Mouse (Mus musculus): Measurements from ENCODE around the gene Nav2.
A peak's percentile ranks its signal among the peaks of the same experiment; 100 is the strongest.

Nav2 gene

DNA sequence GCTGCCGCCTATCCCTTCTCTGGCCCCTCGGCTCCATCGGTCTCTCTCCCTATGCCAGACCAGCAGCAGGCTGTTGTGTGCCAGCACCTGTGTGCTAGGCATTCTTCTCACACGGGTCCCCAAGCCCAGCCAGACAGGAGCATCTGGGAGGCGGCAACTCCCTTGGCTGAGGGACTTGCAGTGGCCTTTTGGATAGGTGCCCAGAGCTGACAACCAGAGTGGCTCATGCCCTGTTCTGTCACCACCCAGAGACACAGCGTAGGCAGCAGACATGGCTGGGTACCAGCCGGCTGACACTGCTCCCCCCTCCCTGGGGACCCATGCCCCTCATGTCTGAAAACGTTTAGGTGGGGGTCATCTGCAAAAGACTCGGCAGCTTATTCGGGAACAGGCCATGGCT lies 146.8 kb downstream of the Nav2 start:
- no peak for DNase-seq (ENCODE audit: low spot score)

DNA sequence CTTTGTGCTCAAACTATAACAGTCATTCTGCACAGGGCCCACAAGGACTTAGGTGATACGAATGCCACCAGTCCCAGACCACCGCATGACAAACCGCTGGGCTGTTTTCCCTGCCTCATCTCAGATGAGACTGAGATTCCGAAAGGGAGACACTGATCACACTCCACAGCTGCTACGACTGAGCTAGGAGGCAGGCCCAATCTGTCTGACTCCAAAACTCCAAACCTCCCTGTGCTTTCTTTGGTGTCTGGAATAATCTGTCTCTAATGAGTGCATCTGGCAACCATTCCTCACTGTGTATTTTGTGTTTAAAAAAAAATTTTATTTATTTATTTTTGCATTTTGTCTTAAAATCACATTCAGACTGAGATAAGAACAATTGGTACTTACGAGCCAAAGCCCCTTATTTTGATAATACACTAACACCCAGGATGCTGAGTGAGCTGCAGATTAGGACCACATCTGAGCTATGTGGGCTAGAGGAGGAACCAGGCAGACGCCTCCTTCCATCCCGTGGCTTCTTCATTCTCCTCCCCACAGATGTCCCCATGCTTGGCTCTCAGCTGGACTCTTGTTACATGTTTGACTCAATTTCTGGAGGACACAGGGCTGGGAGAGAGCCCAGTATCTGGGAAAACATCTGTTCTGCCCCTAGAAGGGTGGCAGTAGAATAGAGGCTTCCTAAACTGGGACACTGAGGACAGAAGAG lies 149.9 kb downstream of the Nav2 start:
- DNase-seq (ENCODE audit: low spot score), result no peak

DNA sequence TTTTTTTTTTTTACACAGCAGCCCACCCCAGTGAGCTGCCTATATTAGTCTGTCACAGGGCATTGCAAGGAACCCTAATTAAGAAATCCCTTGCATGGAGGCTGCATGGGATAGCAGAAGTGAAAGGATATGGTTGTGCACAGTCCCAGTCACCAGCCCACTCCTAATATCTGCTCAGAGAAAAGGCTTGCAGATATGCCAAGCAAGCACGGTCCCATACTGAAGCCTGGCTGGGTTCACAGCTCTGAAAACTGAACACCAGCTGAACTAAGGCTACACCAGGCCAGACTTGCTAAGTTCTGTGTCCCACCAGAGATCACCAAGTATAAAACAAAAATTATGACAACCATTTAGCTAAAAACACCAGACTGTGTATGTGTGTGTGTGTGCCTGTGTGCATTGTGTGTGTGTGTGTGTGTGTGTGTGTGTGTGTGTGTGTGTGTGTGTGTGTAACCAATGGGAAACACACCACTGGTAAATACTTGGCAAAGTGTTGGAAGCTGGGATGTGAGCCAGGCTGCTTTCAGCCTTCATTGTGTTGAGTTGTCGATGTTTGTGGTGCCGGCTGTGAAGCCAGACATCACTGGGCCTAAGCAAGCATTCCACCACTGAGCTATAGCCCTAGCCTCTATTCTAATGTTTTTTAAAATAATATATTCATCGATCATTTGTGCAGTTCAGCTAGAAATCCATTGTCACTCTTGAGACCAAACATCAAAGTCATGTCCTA lies 156.4 kb downstream of the Nav2 start:
- DNase-seq (ENCODE audit: low spot score), result no peak

DNA sequence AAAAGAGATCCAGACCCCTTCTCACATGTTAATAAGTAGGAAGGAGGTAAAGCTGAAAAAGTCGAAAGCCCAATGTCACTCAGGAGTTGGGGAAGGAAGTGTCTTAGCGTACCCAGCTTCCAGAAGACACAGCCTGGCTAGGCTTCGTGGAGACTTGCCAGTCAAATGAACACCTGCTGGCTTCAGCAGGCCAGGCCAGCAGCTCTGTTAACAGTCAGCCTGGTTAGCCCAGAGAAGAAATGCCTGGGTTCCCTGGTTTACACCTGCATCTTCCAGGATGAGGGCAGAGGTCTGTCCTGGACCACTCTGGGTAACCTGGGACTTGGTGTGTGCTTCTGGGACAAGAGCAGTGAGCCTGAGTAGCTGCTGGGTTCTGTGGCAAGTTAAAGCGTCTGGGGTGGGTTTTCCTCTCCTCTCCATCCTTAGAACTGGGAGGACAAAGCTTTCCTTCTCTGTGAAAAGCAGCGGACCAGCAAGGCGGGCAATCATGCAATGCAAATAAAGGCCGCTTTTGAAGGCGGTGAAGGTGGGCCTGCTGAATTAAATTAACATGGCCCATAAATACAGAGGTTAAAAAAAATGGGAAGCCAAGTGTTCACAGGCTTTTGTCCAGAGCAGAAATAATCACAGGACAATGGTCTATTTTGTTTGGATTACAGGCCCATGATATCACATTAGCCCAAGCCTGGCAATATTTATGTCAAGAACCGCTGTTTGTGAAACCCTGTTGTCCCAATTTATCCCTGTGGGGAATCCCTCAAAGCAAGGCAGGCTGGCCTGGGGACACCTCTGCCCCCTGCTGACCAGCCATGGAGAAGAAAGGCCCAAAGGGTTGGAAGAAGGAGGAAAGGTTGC lies 157.3 kb downstream of the Nav2 start:
- DNase-seq (ENCODE audit: low spot score), result peak; percentile 15

DNA sequence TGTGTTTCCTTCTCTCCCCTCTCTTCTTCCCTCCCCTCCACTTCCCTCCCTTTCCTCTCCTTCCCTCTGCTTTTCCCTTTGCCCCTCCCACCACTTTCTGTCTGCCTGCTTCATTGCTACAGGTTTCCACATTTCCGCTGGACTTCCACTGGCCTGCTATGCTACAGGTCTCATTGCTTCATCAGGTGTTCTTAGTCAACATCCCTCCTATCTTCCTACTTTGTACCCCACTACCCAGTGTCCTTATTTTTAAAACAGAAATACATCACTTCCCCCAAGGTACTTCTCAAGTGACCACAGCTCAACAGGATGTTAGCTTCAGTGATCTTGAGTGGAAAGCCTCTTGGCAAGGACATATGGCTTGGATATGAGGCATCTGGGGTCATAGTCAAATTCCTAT lies 158.3 kb downstream of the Nav2 start:
- DNase-seq (ENCODE audit: low spot score), result no peak

DNA sequence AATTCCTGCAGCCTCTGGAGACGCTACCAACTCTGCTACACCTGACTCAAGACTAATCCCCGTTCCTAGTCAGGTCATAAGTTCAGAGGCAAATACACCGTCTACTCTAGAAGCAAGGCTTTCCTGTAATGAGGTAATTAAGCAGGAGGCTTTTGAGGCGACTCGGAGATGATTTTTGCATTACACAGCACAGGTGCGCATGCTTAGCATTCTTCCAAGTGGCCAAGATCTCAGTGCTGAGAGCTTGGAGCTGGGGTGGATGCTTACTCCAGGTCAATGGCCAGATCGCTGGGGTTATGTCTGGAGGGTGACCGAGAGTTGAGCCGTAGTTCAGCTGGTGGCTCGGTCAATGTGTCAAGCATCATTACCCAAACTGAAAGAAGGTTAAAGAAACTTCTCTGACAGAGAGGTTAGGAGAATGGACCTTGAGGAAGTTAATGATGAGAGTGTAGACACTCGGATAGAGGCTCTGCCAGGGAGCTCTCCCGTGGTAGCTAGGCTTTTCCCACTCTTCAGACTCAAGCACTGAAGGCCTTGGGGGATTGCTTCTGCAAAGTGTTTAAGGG lies 161.0 kb downstream of the Nav2 start:
- DNase-seq (ENCODE audit: low spot score), result no peak

DNA sequence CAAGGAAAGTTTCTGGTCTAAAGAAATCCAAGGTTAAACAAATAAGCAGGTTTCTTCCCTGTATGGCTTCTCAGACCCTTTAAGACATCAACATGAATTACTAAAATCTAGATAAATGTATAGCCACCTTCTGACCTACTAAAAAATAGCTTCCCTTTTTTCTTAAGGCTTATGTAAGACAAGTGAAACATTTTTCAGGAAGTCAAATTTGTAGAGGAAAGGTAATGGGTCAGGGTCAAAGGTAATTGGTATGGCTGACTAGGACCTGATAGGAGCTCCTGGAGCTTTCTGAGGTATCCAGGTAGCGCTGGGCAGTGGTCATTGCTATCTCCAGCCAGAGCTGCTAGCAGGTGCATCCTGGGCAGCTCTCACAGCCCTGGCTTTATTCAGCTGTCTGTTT lies 162.1 kb downstream of the Nav2 start:
- no peak for DNase-seq (ENCODE audit: low spot score)

DNA sequence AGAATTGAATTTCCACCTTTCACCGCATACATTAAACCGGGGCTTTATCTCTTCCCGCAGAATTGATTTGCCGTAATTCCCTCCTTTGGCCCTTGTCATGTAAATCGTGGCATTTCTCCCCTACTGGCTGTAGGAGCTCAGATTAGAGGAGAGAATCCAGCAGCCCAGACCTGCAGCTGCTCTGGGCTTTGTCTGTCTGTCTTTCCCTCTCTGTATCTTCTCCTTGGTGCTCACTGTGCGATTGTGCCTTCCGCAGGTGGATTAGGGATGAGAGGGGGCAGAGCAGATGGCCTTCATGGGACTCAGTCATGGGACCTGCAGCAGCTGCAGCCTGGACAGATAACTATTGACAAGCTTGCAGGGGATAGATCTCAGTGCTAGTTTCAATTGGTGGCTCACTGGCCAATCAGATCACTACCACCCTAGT lies 162.6 kb downstream of the Nav2 start:
- DNase-seq (ENCODE audit: low spot score), result no peak

DNA sequence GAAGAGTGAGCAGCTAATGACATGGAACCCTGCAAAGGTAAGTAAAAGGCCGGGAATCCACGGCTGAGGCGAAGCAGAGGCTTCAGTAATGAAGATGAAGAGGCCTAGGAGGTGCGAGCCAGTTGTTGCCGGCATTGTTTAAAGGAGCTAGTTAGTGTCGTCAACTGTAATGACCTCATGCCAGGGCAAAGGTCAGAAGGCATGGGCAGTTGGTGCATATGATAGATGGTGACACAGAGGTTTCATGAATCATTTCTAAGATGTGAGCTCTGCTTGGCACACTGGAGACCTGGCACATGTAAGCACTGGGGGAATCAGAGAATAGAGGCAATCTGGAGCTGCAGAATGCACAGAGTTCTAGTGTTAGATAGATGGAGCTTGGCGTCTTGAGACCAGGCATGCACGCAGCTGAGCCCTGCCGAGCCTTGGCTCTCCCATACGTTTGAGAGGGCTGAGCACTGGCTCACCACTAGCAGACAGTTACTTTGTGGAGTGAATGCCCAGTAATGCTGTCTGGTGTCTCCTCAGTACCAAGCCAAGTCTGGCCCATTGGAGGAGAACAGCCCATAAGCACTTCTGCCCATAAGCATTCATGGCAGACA lies 166.9 kb downstream of the Nav2 start:
- DNase-seq (ENCODE audit: low spot score), result no peak

DNA sequence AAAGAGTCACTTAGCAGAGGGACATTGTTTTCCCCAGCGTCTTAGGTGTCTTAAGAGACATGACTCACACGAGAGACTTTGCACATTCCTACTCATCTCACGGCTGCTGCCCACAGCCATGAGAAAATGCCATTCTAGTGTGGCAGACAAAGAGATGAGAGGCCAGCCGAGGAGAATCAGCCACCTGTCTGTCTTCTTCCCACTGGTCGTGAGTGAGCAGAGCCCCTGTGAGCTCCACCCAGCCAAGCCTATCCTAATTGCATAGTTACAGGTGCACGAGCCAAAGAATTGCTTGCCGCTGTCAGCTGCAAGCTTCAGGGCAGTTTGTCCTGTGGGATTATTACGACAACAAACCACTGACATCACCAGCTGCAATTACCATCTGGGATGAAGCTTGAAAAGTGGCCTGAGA lies 167.8 kb downstream of the Nav2 start:
- no peak for DNase-seq (ENCODE audit: low spot score)

DNA sequence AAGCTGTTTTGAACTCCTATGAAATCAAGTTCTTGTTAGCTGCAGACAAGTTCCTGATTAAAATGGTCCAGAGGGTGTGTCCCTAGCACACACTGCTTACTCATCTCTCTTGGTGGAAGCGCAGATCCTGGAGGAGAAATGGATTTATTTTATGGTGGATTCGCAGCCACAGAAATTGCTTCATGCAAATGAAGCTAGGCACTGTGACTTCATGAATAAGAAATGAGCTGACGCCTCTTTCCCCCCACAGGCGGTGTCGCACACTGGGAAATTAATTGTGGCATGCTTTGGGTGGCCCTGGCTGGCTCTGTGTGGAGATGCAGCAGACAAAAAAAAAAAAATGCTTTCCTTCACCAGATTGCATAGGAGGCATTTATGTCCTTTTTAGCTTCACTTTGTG lies 170.4 kb downstream of the Nav2 start:
- DNase-seq (ENCODE audit: low spot score), result no peak

DNA sequence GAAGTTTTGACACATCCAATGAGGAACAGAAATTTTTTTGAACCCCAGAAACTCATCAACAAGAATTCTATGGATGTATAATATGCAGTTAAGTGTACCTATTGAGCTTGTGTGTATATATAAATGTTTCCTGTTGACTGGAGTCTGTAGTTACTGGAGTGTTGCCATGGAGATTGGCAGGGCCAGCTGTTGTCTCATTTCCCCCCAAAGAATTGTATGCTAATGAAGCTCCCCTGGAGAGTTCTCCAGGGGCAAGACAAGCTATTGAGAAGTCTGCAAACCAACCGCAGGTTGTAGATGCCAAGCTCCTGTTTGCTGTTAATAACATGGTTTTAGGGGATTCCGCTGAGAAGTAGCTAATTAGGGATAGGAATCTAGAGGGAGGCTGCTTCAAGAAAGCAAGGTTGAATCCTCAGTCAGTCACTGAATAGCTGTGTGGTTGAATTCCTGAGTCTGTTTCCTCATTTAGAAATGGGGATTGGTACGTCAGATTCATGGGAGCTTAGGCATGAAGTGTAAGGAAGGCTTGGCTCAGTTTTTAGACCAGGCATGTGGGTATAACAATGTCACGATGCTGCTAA lies 174.2 kb downstream of the Nav2 start:
- DNase-seq (ENCODE audit: low spot score), result no peak

DNA sequence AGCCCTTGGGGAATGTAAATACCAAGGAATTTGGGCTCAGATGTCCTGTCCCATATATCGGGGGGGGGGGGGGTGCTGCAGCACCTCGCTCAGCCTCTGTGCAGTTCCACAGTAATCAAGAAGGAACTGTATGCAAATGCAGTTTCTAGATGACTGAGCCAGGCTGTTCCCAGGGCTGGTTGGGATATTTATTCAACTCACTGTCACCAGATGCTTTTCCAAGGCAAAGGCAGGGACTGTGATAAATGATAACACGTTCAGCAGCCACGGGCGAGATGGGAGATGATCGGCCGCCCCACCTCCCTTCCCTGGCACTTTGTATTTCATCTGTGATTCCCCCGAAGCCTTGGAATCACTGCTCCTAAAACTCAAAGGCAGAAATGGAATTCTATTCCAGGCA lies 176.3 kb downstream of the Nav2 start:
- no peak for DNase-seq (ENCODE audit: low spot score)

DNA sequence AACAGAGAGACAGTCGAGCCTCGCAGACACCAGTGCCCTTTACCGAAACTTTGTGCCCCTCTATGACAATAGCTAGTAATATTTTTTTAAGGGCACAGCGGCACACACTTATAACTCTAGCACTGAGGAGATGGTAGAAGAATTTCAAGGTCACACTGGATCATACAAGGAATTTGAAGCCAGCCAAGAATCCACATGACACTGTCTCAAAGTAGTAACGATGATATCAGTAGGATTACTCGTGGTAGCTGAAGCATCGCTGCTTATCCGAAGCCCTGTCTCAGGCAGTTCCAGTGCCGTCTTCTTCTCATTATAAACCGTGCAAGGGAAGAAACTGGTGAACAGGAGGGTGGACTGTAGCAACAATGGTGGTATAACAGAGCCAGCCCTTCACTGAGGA lies 177.2 kb downstream of the Nav2 start:
- no peak for DNase-seq (ENCODE audit: low spot score)

DNA sequence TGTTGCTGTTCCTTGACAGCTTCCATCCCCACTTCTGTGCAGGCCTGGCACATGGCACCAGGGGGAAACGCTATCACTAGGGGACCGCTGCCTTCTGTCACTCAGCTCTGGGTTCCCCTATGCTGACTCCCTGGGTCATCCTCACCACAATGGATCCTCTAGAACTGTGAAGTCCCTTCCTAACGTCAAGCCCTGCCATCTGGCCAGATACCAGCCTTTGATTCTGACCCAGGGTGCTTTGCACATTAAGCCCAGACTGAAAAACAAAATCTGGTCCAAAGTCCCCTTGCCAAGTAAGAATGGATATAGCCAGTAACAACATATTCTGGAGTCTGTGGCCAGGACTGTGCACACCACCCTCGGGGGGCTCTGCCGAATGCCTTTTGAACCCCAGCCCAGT lies 178.6 kb downstream of the Nav2 start:
- no peak for DNase-seq (ENCODE audit: low spot score)

DNA sequence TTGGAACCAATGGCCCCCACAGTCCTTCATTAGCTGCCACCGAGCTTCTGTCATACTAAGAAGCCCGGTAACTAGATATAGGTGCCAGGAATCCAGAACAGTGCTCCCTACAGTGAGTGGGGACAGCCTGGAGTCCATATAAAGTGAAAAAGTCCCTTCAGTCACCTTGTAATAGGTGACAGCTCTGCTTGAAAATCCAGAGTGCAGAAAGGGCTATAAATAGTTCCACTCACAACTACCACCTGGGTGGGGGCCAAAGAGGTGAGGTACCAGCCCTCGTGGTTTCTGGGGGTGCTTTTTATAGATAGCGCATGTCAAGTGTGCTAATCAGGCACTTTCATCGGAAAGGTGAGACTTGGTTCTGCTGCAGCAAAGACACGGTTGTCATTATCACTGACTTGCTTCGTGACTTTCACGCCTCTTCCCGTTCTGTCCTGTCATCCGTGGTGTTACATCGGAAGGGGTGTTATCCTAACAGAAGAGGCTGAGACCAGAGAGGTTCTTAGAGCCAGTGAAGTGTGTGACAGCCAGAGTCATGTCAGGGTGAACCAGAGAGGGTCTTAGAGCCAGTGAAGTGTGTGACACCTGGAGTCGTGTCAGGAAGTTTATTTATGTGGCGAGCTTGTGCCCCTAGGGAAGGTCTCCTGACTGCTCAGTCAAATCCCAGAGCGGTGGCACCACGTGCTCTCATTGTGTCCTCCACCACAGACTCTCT lies 179.8 kb downstream of the Nav2 start:
- DNase-seq (ENCODE audit: low spot score), result no peak

DNA sequence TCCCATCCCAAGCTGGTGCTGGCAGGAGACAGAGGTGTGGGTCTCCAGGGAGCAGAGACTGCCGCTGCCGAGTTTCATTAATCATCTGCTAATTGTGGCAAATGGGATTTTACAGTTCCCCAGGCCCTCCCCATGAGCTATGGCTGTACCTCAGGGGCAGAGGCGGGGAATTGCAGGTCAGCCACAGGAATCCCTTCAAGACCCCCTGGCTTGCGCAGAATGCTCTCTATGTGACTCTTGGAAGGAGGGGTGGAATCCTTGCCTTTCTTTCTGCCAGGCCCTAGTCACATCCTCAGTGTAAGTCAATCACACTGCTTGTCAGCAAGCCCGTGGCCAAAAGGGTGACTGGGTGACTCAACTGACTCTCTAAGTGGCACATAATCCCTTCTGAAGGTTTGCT lies 182.9 kb downstream of the Nav2 start:
- DNase-seq (ENCODE audit: low spot score), result no peak

DNA sequence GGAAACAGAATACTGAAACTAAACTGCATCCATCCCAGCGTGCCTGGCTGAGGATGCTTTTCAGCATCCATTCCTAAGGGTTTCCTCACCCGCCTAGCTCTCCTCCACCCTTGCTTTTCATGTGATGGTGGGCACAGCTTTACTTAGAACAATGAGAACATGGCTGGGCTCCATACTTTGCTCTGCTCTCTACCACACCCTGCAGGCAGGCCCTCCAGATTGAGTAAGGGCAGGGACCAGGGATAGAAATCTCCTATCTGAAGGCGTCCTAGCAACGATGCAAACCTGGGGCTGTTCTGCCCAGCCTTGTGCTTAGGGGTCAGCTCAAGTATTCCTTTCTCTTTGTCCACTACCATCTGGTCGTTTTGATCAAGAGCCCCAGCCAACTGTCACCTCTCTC lies 183.4 kb downstream of the Nav2 start:
- no peak for DNase-seq (ENCODE audit: low spot score)

DNA sequence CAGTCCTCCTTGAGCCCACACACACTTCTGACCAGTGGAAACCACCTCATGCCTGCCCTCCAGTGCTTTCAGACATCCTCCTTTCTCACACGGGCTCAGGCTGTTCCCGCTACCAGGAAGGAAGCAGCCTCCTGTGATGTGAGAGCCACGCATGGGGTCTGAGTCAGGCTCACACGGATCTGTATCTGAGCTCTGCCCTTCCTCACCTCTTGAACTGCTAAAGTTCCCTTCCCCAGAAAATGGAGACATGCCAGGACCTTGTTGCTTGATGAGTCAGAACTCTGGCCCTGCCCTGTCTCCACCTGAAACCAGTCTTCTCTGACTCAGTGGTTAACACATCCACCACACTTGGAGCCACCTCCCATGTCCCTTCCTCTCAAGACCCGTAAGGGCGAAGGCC lies 185.1 kb downstream of the Nav2 start:
- DNase-seq (ENCODE audit: low spot score), result peak; percentile 44

DNA sequence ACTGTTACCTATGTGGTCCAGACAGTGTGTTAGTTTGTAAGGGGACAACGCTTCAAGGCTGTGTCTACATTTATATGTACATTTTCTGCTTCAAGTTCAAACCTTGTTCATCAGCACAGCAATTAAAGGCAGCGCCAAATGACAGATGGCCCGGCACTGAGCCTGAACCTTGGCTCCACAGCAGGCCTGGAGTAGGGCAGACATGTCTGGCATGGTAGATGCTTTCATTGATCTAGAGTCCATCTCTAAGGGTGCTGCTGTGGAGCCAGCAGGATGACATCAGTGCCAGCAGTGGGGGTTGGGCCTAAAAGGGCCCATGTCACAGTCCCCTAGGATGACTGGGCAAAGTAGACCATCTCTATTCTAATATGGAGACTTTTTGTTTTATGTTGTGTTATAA lies 186.0 kb downstream of the Nav2 start:
- no peak for DNase-seq (ENCODE audit: low spot score)

DNA sequence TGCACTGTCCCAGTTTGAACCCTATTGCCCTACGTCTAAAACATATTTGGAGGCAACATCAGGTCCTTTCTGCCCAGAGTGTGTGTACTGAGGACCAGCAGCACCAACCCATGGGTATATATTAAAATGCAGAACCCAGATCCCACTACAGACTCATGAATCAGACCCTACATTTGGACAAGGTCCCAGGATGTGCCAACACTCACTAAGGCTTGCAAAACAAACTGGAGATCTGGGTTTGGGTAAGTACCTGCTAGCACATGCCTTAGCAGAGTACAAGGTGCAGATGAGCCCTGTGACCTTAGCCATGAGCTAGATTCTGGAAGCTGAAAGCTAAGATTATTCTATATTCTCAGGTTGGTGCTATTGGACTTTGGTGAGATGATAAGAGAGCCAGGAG lies 192.8 kb downstream of the Nav2 start:
- no peak for DNase-seq (ENCODE audit: low spot score)

Measured in urinary bladder, postnatal 14 days (tissue).